8 mouse cellular contexts compared by ENCODE assay signal in the genomic region with DNA sequence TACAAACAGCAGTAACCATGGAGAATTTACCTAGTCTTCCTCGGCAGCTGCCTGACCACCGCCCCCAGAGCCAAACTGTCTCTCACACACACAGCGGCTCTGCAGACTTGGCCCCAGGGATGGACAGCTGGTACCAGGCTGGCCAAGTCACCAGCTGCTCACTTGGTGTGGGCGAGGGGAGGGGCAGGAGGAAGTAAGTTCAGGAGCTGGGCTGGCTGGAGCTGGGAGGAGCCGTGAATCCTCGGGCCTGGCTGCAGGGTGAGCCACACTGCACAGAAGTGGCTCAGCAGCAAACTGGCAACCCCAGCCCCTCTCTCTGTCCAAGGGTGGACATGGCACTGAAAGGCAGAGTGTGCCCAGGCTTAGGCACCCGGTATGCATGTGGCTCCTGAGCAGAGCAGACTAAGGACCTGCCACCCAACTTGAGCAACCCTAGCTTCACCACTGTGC. TPM values are rescaled to one million over a fixed set of nuclear protein-coding genes. Genes with fewer than 3 reads are reported as not detected.
DNase-seq lines count a peak whose midpoint lies in the region; ATAC-seq and TF ChIP-seq lines count a peak whose summit lies in the region.

No protein-coding gene starts in this region.

- no peaks in the 10 kb centered on the region for H3K9me3 ChIP-seq in embryonic facial prominence, embryonic 14.5 days (ENCODE audit: control insufficient read depth, low read length)
- no peaks in the 10 kb centered on the region for H3K9me3 ChIP-seq in kidney, embryonic 14.5 days (ENCODE audit: control insufficient read depth, low read length)
- H3K9me3 ChIP-seq in limb, embryonic 14.5 days (ENCODE audit: control insufficient read depth, low read length), result no peaks in the 10 kb centered on the region
- H3K9me3 ChIP-seq in midbrain, embryonic 16.5 days (replicated peaks; ENCODE audit: control insufficient read depth, low read length, poor library complexity, severe bottlenecking), result no peaks in the 10 kb centered on the region
- no peaks in the 10 kb centered on the region for H3K9me3 ChIP-seq in stomach, embryonic 16.5 days (replicated peaks; ENCODE audit: control insufficient read depth, low read length)

- peak overlapping the region; percentile 63 for H3K4me2 ChIP-seq in embryonic facial prominence, embryonic 14.5 days (ENCODE audit: low read depth, low read length)
- H3K4me2 ChIP-seq in kidney, embryonic 14.5 days (replicated peaks; ENCODE audit: low read depth, low read length), result peak overlapping the region; percentile 79
- peak overlapping the region; percentile 93 for H3K4me2 ChIP-seq in limb, embryonic 14.5 days (replicated peaks; ENCODE audit: low read depth, low read length, severe bottlenecking)
- H3K4me2 ChIP-seq in midbrain, embryonic 16.5 days (ENCODE audit: low read length), result peak overlapping the region; percentile 86
- H3K4me2 ChIP-seq in stomach, embryonic 16.5 days (ENCODE audit: low read depth, low read length), result peak overlapping the region; percentile 93

- 25% methylated on average over 7 of the region's 7 CpGs for WGBS in embryonic facial prominence, embryonic 14.5 days
- 15% methylated on average over 7 of the region's 7 CpGs for WGBS in kidney, embryonic 14.5 days
- WGBS in limb, embryonic 14.5 days, result 22% methylated on average over 7 of the region's 7 CpGs
- 9% methylated on average over 7 of the region's 7 CpGs for WGBS in midbrain, embryonic 16.5 days
- WGBS in stomach, embryonic 16.5 days, result 17% methylated on average over 7 of the region's 7 CpGs

- peak; percentile 40 for DNase-seq in urinary bladder, adult 2 months (ENCODE audit: low spot score)
- DNase-seq in urinary bladder, postnatal 10 days (ENCODE audit: low spot score), result no peak
- peak; percentile 90 for DNase-seq in embryonic facial prominence, embryonic 14.5 days (ENCODE audit: low spot score)
- DNase-seq in heart, adult 8-10 months (ENCODE audit: low spot score), result peak; percentile 62
- peak; percentile 47 for DNase-seq in limb, embryonic 14.5 days (ENCODE audit: low spot score)

- peaks cover 17% of the 10 kb centered on the region for H3K4me1 ChIP-seq in embryonic facial prominence, embryonic 14.5 days (ENCODE audit: control insufficient read depth, insufficient read depth, low read length)
- peaks cover 14% of the 10 kb centered on the region for H3K4me1 ChIP-seq in kidney, embryonic 14.5 days (ENCODE audit: control insufficient read depth, insufficient read depth, low read length)
- peaks cover 18% of the 10 kb centered on the region for H3K4me1 ChIP-seq in limb, embryonic 14.5 days (ENCODE audit: control insufficient read depth, insufficient read depth, low read length)
- H3K4me1 ChIP-seq in midbrain, embryonic 16.5 days (ENCODE audit: control insufficient read depth, insufficient read depth, low read length), result peaks cover 35% of the 10 kb centered on the region
- H3K4me1 ChIP-seq in stomach, embryonic 16.5 days (ENCODE audit: control insufficient read depth, insufficient read depth, low read length), result peaks cover 23% of the 10 kb centered on the region

- H3K9ac ChIP-seq in embryonic facial prominence, embryonic 14.5 days (ENCODE audit: low read depth, low read length), result peak overlapping the region; percentile 100
- peak overlapping the region; percentile 100 for H3K9ac ChIP-seq in kidney, embryonic 14.5 days (ENCODE audit: low read depth, low read length)
- H3K9ac ChIP-seq in limb, embryonic 14.5 days (ENCODE audit: low read depth, low read length, severe bottlenecking), result peak overlapping the region; percentile 100
- peak overlapping the region; percentile 90 for H3K9ac ChIP-seq in midbrain, embryonic 16.5 days (ENCODE audit: low read depth, low read length)
- peak overlapping the region; percentile 100 for H3K9ac ChIP-seq in stomach, embryonic 16.5 days (ENCODE audit: low read length)

- peaks cover 32% of the 10 kb centered on the region for H3K36me3 ChIP-seq in embryonic facial prominence, embryonic 14.5 days (ENCODE audit: control insufficient read depth, insufficient read depth, low read length)
- peaks cover 36% of the 10 kb centered on the region for H3K36me3 ChIP-seq in kidney, embryonic 14.5 days (ENCODE audit: control insufficient read depth, insufficient read depth, low read length)
- H3K36me3 ChIP-seq in limb, embryonic 14.5 days (ENCODE audit: control insufficient read depth, insufficient read depth, low read length), result peaks cover 30% of the 10 kb centered on the region
- peaks cover 7% of the 10 kb centered on the region; the same call in 1 of the 2 replicates for H3K36me3 ChIP-seq in midbrain, embryonic 16.5 days (ENCODE audit: control insufficient read depth, insufficient read depth, low read length)
- H3K36me3 ChIP-seq in stomach, embryonic 16.5 days (ENCODE audit: control insufficient read depth, insufficient read depth, low read length), result peaks cover 22% of the 10 kb centered on the region; the same call in 1 of the 2 replicates

- H3K4me3 ChIP-seq in embryonic facial prominence, embryonic 14.5 days (ENCODE audit: low read depth, low read length), result peak overlapping the region; percentile 93
- peak overlapping the region; percentile 96 for H3K4me3 ChIP-seq in kidney, embryonic 14.5 days (ENCODE audit: low read length)
- H3K4me3 ChIP-seq in limb, embryonic 14.5 days (replicated peaks; ENCODE audit: low read length), result peak overlapping the region; percentile 96
- H3K4me3 ChIP-seq in midbrain, embryonic 16.5 days (ENCODE audit: low read depth, low read length), result peak overlapping the region; percentile 92
- H3K4me3 ChIP-seq in stomach, embryonic 16.5 days (replicated peaks; ENCODE audit: low read length), result peak overlapping the region; percentile 88

- ATAC-seq in embryonic facial prominence, embryonic 14.5 days (ENCODE audit: low read depth), result peak; percentile 55
- ATAC-seq in kidney, embryonic 14.5 days (ENCODE audit: low FRiP score, low TSS enrichment), result peak; percentile 22; the same call in 1 of the 2 replicates
- peak; percentile 39 for ATAC-seq in limb, embryonic 14.5 days (ENCODE audit: low FRiP score, low read depth)
- peak; percentile 68 for ATAC-seq in midbrain, embryonic 16.5 days
- peak; percentile 44 for ATAC-seq in stomach, embryonic 16.5 days (ENCODE audit: insufficient read depth, low FRiP score)

- peak overlapping the region; percentile 99 for H3K27ac ChIP-seq in embryonic facial prominence, embryonic 14.5 days (replicated peaks; ENCODE audit: low read depth, low read length)
- H3K27ac ChIP-seq in kidney, embryonic 14.5 days (ENCODE audit: low read depth, low read length), result peak overlapping the region; percentile 99
- H3K27ac ChIP-seq in limb, embryonic 14.5 days (replicated peaks; ENCODE audit: low read depth, low read length), result peak overlapping the region; percentile 98
- peak overlapping the region; percentile 94 for H3K27ac ChIP-seq in midbrain, embryonic 16.5 days (ENCODE audit: low read length)
- peak overlapping the region; percentile 97 for H3K27ac ChIP-seq in stomach, embryonic 16.5 days (ENCODE audit: low read length)

- no peak for TF ChIP-seq POLR2A in limb, embryonic 14.5 days (IDR thresholded peaks at IDR 0.05; ENCODE audit: borderline replicate concordance, extremely low read depth, insufficient read depth, insufficient read length)

- H3K27me3 ChIP-seq in embryonic facial prominence, embryonic 14.5 days (replicated peaks; ENCODE audit: control insufficient read depth, insufficient read depth, low read length), result no peaks in the 10 kb centered on the region
- H3K27me3 ChIP-seq in kidney, embryonic 14.5 days (ENCODE audit: control insufficient read depth, insufficient read depth, low read length), result no peaks in the 10 kb centered on the region
- H3K27me3 ChIP-seq in limb, embryonic 14.5 days (ENCODE audit: control insufficient read depth, insufficient read depth, low read length), result no peaks in the 10 kb centered on the region
- no peaks in the 10 kb centered on the region for H3K27me3 ChIP-seq in midbrain, embryonic 16.5 days (ENCODE audit: control insufficient read depth, insufficient read depth, low read depth, low read length)
- no peaks in the 10 kb centered on the region for H3K27me3 ChIP-seq in stomach, embryonic 16.5 days (ENCODE audit: control insufficient read depth, insufficient read depth, low read length)

RNA-seq across cellular contexts. Expression of a gene that starts 11.7 kb away (rescaled TPM):
- polyA plus RNA-seq in urinary bladder, adult 2 months (2012; rRNA removed), result 106 and 119 TPM in 2 replicates
- polyA plus RNA-seq in embryonic facial prominence, embryonic 14.5 days (2014; fragmentation: Nextera tagmentation; extraction: Ambion mirVana), result 62.2 and 69.7 TPM in 2 replicates
- 100 to 1,000 TPM; 138 to 152 (median 145) TPM for total RNA-seq in heart, adult 8-10 months (2022)
- polyA plus RNA-seq in kidney, embryonic 14.5 days (2014; fragmentation: Nextera tagmentation; extraction: Ambion mirVana), result 62.3 and 87.0 TPM in 2 replicates
- polyA plus RNA-seq in limb, embryonic 14.5 days (2012; rRNA removed), result 379 and 405 TPM in 2 replicates
- 122 and 234 TPM in 2 replicates for polyA plus RNA-seq in limb, embryonic 14.5 days (2014; fragmentation: Nextera tagmentation; extraction: Ambion mirVana)
- 40.4 and 53.6 TPM in 2 replicates for polyA plus RNA-seq in midbrain, embryonic 16.5 days (2015; fragmentation: Nextera tagmentation; extraction: Ambion mirVana)
- polyA plus RNA-seq in stomach, embryonic 16.5 days (2015; fragmentation: Nextera tagmentation; extraction: Ambion mirVana), result 18.6 and 22.0 TPM in 2 replicates

RNA-seq across cellular contexts. Expression of a gene that starts 23.2 kb away (rescaled TPM):
- 9.1 and 9.6 TPM in 2 replicates for polyA plus RNA-seq in urinary bladder, adult 2 months (2012; rRNA removed)
- polyA plus RNA-seq in embryonic facial prominence, embryonic 14.5 days (2014; fragmentation: Nextera tagmentation; extraction: Ambion mirVana), result 9.3 and 10.4 TPM in 2 replicates
- 10 to 100 TPM; 13.8 to 15.3 (median 14.5) TPM for total RNA-seq in heart, adult 8-10 months (2022)
- 12.5 and 13.2 TPM in 2 replicates for polyA plus RNA-seq in kidney, embryonic 14.5 days (2014; fragmentation: Nextera tagmentation; extraction: Ambion mirVana)
- 11.8 and 12.3 TPM in 2 replicates for polyA plus RNA-seq in limb, embryonic 14.5 days (2012; rRNA removed)
- 9.7 and 10.4 TPM in 2 replicates for polyA plus RNA-seq in limb, embryonic 14.5 days (2014; fragmentation: Nextera tagmentation; extraction: Ambion mirVana)
- polyA plus RNA-seq in midbrain, embryonic 16.5 days (2015; fragmentation: Nextera tagmentation; extraction: Ambion mirVana), result 10.5 and 11.1 TPM in 2 replicates
- 13.3 and 16.1 TPM in 2 replicates for polyA plus RNA-seq in stomach, embryonic 16.5 days (2015; fragmentation: Nextera tagmentation; extraction: Ambion mirVana)

RNA-seq across cellular contexts. Expression of a gene that starts 23.4 kb away (rescaled TPM):
- 7.2 and 7.7 TPM in 2 replicates for polyA plus RNA-seq in urinary bladder, adult 2 months (2012; rRNA removed)
- 9.3 and 10.2 TPM in 2 replicates for polyA plus RNA-seq in embryonic facial prominence, embryonic 14.5 days (2014; fragmentation: Nextera tagmentation; extraction: Ambion mirVana)
- total RNA-seq in heart, adult 8-10 months (2022), result 1 to 10 TPM; 3.6 to 5.7 (median 5.0) TPM
- 11.8 and 20.8 TPM in 2 replicates for polyA plus RNA-seq in kidney, embryonic 14.5 days (2014; fragmentation: Nextera tagmentation; extraction: Ambion mirVana)
- polyA plus RNA-seq in limb, embryonic 14.5 days (2012; rRNA removed), result 10.2 and 11.0 TPM in 2 replicates
- polyA plus RNA-seq in limb, embryonic 14.5 days (2014; fragmentation: Nextera tagmentation; extraction: Ambion mirVana), result 9.5 and 12.2 TPM in 2 replicates
- polyA plus RNA-seq in midbrain, embryonic 16.5 days (2015; fragmentation: Nextera tagmentation; extraction: Ambion mirVana), result 9.3 and 10.8 TPM in 2 replicates
- polyA plus RNA-seq in stomach, embryonic 16.5 days (2015; fragmentation: Nextera tagmentation; extraction: Ambion mirVana), result 7.7 and 8.5 TPM in 2 replicates
